Mouse (Mus musculus): Measurements from ENCODE around the gene Acot10.
"Not testable (repeated sequence)": the region's sequence is repeated elsewhere in the genome, so short reads cannot be mapped to it uniquely, and the experiment has no call there.

Gene Acot10

DNA sequence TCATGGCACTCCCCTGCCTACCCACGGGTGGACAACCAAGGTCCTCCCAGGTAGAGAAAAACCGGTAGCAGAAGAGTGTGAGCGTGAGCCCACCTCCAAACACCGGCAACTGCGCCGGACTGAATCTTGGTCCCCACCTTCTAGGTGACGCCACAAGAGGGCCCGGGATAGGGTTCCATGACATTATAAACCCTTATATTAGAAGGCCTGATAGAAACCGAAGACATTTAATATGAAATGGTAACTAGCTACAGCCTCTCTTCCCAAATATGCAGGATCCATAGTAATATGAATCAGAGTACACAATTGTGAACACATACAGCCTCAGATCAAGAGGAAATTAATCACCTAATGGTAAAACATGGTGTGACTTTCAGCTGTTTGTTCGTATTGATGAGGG lies at the start of gene Acot10:
Gene Acot10 (minus strand): TSS at position 101 of the 400 bp plus-strand sequence.
- no peak for DNase-seq

- DNase-seq = no peak
These were observed 45.3 kb upstream of the Acot10 start for GRCm38 (mm10) chr15:20711859-20712258.

DNA sequence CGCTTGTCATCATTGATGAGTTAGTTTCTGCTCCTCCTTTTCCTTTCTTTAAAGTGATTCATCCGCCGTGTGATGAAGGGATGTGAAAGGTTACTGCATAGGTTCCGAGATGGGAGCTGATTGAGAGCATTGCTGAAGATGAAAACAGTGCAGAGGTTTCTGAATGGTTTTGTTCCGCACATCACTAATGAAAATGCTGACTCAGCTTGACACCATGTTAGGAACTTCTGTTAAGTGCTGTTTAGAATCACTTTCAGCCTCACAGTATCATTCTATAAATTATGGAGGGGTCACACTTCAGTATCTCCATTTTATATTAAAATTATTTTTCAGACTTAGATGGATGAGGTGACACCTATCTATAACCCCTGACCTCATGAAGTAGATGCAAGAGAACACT lies 29.7 kb upstream of the Acot10 start:
- DNase-seq = no peak

DNA sequence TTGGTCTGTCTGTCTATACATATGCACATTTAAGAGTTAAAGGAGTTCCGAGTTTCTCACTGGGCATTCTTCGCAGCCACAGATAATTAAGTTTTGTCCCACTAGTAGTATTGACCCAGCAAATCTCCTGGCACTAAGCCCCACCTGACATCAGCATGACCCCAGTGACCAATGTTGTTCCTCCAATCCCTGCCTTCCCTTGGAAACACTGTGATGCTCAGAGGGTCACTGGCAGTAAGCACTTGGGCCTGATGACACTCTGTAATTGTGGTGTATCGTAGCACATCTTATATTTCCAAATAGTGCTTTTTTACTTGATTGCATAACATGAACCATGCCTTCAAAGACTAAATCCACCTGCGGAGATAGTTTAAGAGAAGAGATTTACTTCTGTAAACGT lies 17.6 kb upstream of the Acot10 start:
- DNase-seq = no peak

GRCm38 (mm10) chr15:20682719-20683118 lies 16.2 kb upstream of the Acot10 start:
- DNase-seq = no peak

- DNase-seq = not testable (repeated sequence)
These were observed 3.0 kb upstream of the Acot10 start for GRCm38 (mm10) chr15:20669507-20669906.

DNA sequence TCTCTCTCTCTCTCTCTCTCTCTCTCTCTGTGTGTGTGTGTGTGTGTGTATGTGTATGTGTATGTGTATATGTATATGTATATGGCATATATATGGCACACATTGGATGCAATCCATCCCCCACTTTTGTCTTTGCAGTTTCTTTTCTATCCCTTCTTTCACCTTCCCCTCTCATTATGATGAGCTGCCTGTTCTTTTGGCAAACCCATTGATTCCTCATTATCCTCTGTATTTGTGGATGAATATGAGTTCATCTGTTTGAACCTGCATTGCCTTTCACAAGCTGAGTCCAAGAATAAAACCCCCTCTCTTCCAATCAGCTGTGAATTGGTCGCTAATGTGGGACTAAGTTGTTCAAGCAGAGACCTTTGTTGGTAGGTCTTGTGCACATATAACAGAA lies 1.4 kb upstream of the Acot10 start:
- DNase-seq = no peak

DNA sequence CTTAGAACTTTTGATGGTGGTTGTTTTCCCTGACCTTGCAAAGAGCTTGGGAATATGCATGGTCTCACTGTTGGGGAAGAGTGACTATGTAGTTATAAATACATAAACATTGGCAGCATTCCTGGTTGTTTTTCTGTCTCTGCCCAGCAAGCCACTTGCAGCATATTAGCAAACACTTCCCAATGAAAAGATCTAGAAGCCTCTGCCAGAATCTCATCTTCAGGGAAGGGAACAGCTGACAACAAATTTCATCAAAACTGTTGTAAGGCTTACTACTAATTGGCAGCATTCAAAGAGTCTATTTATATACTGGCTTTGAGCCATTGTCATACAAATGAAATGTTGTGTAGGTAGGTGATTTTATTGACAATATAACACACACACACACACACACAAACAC lies 800 bp upstream of the Acot10 start:
- DNase-seq = no peak

GRCm38 (mm10) chr15:20660221-20660620 lies 6.3 kb downstream of the Acot10 start:
- no peak for DNase-seq

- no peak for DNase-seq
These were observed 23.6 kb downstream of the Acot10 start for GRCm38 (mm10) chr15:20642905-20643414.

- no peak for DNase-seq
These were observed 27.4 kb downstream of the Acot10 start for GRCm38 (mm10) chr15:20639155-20639554.

- no peak for DNase-seq
These were observed 32.0 kb downstream of the Acot10 start for GRCm38 (mm10) chr15:20634593-20634992.

All from cerebellum, postnatal 25 days (tissue).